Mouse (Mus musculus): ENCODE data around the gene Tnip2.

GRCm38 (mm10) chr5:34466648-34467047 lies 47.1 kb downstream of the Tnip2 start:
- no peak for TF ChIP-seq POLR2A (IDR thresholded peaks at IDR 0.05; ENCODE audit: low read depth, low read length)
- no peak for TF ChIP-seq CTCF (conservative IDR thresholded peaks at IDR 0.05 in 1 of 2, IDR thresholded peaks at IDR 0.05 in 1 of 2; ENCODE audit: low read depth in 2 of 2, low read length in 2 of 2)
- no peak for TF ChIP-seq HCFC1 (IDR thresholded peaks at IDR 0.05; ENCODE audit: low read depth, low read length)
- TF ChIP-seq EP300 (IDR thresholded peaks at IDR 0.05; ENCODE audit: low read length): no peak
- TF ChIP-seq SMC3 (IDR thresholded peaks at IDR 0.05; ENCODE audit: low read depth, low read length): no peak
- TF ChIP-seq USF1 (IDR thresholded peaks at IDR 0.05; ENCODE audit: low read depth, low read length): no peak

All from CH12.LX (cell line).